Mouse (Mus musculus): ENCODE data around the gene Dgcr2.
A peak's percentile ranks its signal among the peaks of the same experiment; 100 is the strongest.

Gene Dgcr2

DNA sequence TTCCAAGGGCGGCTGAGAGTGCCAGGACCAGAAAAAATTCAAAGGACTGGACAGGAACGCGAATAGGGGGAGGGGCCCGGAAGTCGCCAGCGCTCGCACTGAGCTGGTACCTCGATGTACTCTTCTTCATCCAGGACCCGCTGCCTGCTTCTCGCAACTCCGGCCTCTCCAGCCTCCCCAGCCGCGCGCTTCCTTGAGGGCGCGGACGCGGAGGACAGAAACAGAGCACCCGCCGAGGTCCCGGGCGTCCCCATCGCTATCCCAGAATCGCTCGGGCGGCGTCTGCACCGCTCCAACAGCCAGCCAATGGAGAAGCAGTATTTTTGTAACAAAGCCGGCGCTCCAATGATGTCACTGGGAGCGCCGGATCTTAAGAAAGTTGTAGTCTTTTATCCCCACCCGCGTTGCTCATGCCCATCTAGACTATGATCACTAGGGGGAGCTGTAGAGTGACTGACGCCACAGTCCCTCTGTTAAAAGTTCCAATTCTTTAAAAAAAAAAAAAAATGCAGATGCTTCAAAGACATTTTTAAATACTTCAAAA lies 12.8 kb upstream of the Dgcr2 start, which contains the start of gene Ess2:
TSS of gene Ess2 (minus strand) at position 297 of the 544 bp plus-strand sequence.
- peak; percentile 86 for DNase-seq (ENCODE audit: low spot score)

DNA sequence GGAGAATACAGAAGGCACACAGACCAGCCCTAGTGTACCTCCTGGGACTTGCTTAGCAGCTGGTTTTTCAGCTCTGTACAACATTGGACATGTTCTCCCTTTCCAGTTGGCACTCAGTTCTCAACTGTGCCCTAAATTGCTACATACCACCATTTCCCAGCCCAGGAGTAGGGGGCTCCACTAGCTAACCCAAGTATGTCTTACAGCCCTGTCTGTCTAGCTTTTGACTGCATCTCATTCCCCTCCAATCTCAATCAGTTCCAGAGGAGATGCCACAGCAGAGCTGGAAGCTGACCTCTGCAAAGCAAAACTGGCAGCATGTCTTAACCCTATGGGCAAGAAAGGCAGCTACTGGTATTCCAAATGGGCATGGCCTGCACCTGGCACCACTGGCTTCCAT lies 2.3 kb downstream of the Dgcr2 start:
- no peak for DNase-seq (ENCODE audit: low spot score)

DNA sequence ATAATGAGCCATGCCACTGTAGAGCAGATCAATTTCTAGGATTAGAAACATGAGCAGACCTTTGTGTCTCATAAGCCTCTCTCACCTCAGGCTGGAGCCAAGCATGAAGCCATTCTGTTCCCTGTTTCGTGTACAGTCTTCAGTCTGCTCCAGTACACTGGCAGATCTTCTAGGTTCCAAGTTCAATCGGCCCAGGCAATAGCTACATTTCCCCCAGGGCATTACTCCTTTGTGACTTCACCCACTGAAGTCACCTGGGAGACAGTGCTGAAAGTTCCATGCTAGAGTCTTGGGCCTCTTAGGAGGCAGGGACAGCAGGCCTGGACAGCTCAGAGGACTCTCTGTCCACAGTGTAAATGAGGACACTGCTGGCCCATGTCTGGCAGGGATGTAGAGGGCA lies 4.4 kb downstream of the Dgcr2 start, which contains the start of gene Tssk1:
TSS of gene Tssk1 (plus strand) at position 301 of the 400 bp plus-strand sequence.
- no peak for DNase-seq (ENCODE audit: low spot score)

DNA sequence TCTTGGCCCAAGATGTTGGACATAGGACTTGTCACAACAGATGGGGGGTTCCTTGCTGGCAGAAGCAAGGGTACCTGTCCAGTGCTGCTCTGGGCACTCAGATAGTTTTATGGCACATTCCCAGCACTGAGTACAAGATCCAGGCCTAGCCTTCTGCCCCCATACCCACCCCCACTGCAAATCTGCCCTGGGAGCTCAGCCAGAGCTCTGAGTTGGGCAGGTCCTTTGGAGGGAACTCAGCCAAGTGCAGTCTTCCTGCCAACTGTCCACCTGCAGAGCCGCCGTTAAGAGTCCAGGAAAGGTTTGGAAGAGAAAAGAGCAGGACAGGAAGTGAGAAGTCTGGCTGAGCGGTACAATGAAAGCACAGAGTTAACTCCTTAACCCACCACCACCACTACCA lies 5.8 kb downstream of the Dgcr2 start:
- DNase-seq (ENCODE audit: low spot score): peak; percentile 47

DNA sequence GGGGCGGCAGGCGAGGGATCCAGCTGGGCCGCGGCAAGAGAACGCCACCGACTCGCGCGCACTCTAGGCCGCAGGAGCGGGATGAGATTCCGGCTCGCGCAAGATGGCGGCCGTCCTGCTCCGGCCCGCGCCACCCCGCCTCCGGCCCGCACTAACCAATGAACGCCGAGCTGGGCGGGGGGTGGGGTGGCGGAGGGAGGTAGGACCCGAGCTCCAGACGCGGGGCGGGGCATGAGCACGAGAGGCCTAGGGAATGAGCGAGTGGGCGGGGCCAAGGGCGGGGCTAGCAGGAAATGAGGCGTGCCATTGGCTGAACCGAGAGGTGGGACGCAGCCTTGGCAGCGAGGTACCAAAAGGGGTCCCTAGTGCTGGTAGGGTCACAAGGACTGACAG lies 6.8 kb downstream of the Dgcr2 start, which contains the start of gene Gm20518:
TSS of gene Gm20518 (minus strand) at position 105 of the 393 bp plus-strand sequence.
- peak; percentile 99 for DNase-seq (ENCODE audit: low spot score)

DNA sequence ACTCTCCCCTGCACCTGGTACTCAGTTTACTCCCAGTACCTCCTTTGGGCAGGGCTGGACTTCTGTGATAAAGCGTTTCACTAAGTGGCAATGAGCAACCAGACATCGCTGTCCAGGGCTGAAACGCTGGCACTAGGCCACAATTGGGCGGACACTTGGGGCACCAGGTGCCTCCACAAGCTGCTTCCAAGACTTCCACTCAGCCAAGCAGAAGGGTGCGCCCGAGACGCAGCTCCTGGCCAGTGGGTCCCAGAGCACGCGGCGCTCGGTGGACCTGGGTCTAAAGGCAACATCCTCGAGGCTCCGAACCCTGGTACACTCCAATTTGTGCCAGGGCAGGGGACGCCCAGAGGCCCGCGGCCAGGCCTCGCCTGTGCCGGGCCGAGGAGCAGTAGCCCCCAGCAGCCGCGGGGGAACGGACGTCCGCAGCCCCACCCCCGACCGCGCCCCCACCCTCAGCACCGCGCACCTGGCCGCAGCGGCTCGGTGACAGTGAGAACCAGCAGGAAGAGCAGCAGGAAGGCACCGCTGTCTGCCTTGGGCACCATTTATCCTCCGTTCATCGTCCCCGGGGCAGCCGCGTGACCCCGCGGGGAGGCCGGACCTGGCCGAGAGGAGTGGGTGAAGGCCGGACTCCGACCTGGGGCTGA lies 7.3 kb downstream of the Dgcr2 start:
- peak; percentile 80 for DNase-seq (ENCODE audit: low spot score)

DNA sequence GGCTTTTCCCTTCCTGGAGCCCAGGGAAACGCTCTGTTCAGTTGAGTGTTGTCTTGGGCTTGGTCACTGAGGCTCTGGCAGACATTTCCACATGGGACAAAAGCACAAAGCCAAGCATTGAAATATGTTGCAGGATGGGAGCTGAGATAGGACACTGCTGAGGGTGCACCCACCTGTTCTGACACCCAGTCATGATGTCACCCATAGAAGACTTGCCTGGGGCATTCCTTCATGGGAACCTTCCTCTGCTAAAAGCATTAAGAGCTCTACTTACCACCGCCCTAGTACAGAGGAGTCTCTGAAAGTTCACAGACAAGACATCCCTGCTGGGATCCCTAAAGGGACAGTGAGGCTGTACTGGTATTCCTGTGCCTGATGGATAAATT lies 8.0 kb downstream of the Dgcr2 start:
- no peak for DNase-seq (ENCODE audit: low spot score)

DNA sequence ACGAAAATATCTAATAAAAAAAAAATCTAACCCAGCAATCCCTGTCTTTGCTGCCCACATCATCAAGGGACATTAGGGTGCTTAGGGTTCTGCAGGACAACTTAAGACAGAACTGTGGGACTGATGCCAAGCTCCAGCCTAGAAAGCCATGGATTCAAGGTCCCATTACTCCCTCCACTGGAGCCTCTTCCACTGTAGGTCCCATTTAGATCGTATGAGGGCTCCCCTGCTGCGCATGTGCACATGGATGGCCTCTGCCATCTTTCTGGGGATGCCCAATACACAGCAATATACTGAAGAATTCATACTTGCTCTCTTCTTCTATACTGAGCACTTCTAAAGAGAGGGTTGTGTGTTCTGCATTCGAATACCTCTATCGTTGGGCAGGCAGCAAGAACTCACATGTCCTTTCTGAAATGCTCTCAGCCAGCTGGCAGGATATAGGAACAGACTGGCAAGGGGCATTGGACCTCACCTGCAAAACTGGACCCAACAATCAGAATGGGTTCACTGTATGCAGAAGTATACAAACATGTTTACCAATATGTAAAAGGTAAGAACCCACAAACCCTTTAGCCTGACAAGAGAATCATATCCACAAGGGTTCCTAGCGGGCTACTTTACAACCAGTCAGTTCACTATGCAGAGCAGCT lies 8.5 kb downstream of the Dgcr2 start:
- no peak for DNase-seq (ENCODE audit: low spot score)

DNA sequence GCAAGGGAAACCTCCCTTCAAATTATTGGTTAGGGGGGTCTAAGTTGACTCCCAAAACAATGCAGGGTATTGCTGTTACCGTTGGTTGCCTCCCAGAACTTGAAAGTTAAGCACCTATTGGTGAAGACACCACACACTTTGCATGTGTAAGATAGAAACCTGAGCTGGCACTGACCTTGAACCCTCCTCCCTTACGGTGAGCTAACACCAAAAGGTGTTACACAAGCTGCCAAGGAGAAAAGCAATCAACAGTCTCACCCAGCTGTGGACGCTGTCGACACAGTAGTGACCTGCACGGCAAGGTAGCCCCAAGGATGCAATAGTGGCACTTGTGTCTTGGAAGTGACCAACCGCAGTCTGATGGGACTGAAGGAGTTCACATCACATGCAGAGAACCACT lies 14.2 kb downstream of the Dgcr2 start:
- no peak for DNase-seq (ENCODE audit: low spot score)

DNA sequence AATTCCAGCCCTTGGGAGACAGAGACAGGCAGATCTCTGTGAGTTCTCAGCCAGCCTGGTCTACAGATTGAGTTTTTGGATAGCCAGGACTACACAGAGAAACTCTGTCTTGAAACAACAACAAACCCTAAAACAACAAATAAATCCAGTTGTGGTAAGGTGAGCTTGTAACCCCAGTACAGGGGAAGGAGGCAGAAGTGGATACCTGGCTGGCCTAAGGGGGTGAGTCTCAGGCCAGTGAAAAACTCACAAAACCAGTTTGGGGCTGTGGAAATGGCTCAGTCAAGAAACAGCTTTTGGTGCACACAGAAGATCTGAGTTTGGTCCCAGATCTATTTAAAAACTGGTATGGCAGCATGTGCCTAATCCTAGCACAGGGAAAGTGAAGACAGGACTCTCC lies 16.2 kb downstream of the Dgcr2 start:
- DNase-seq (ENCODE audit: low spot score): no peak

DNA sequence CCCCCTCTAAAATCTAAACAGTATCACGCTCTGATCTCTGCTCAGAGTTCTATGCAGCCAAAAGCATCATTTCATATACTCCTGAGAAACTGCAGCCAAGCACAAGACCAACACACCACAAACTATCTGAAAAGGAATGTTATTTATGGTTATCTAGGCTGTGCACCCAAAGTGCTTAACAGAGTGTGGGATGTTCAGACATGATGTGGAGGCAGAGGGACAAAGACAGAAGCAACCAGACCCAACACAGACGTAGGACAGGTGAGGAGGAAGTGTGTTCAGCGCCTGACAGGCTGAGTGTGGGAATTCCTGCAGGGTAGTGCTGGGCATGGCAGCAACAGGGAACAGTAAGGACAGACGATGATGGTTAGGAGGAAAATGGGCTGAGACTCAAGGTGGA lies 18.8 kb downstream of the Dgcr2 start:
- DNase-seq (ENCODE audit: low spot score): no peak

DNA sequence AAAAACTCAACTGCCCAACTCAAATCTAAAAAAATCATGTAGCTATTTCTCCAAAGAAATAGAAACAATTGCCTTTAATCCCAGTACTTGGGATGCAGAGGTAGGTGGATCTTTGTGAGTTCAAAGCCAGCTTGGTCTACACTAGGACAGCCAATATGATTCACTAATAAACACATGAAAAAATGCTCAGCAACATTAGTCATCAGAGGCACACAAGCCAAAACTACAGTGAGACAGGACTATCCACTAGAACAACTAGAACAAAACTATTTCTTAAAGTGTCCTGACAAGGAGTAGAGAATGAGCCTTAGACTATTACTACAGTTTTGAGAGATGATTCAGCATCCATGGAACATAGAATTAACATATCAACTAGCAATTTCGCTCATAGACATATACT lies 22.3 kb downstream of the Dgcr2 start:
- no peak for DNase-seq (ENCODE audit: low spot score)

DNA sequence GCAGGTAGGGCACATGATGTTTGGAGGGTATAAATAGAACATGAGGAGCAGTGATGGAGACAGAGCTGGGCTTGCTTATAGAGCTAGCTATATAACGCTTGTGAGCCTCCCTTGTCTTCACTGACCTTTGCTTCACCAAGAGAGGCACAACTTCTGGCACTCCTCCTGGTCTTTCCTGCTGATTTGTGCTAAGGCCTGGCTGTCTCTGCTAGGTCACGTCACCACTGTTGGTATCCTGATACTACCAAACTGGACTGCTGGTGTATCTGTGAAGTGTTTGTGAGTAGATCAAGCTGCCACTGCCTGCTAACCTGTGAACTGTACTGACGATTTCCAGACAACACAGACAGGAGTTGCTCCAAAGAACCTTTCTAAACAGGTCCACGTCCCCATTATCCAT lies 23.2 kb downstream of the Dgcr2 start:
- DNase-seq (ENCODE audit: low spot score): no peak

DNA sequence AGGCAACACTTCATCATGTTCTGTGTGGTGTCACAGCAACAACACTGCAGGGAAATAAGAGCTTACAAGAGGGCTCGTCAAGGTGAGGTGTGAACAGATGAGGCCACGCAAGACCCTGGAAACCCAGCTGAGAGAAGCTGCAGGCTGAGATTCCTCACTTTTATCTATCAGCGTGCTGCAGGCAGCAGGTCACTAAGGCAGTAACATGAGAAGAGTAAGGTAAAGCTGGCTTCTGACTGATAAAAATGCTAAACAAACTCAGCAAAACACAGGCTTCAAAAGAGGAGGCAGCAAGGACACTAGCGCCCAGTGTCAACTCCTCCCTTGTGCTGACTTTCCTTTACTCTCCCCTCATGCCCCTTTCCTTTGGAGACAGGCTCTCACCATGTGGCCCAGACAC lies 25.4 kb downstream of the Dgcr2 start:
- no peak for DNase-seq (ENCODE audit: low spot score)

DNA sequence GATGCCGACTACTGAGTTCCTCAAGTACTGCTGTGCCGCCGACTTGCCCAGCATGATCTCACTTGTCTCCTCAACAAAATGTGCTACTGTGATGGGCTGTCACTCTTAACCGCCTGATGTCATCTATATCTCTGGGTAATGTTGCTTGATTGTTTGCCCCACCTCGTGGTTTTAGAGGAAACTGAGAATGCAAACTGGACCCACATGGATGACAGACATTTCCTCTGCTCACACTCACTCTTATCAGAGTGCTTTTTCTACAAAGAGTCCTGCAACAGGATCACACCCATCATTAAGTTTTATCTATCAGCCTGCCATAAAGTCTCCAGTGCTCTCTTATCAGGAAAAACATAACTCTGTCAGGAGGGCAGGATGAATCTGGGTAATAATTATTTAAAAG lies 27.1 kb downstream of the Dgcr2 start:
- DNase-seq (ENCODE audit: low spot score): no peak

DNA sequence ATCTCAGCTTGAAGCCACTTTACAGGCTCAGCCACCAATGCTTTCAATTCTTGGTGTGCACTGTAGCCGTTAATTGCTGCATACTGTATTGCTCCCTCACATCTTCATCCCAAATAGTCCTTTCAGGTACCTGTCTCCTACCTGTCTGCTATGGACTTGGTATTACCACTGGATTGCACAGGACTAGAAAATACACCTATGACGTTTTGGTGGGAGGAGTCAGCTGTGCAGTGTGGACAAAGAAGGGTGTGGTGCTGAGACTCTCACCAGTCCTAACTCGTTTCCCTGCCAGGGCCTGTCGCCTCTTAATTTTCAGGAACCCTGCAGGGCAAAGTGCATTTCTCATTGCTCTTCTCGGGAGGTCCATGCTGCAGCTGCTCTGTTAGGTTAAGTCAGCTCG lies 32.6 kb downstream of the Dgcr2 start:
- no peak for DNase-seq (ENCODE audit: low spot score)

DNA sequence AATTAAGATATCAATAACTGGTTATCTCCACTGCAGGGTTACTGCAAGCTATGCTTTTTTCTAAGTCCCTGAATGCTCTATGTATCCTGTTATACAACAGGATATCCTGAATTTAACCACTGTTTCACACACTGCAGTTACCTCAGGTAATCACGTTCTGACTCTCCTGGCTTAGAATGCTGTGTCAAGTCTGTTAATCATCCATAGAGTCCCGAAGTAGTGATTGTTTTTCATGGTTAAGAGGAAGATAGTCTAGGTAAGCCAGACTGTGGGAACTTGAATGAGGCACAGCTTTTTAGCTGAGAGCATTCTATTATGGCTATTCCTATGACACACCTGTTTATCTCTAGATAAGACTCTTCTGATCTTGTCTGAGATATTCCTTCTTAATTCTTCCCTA lies 33.1 kb downstream of the Dgcr2 start:
- no peak for DNase-seq (ENCODE audit: low spot score)

DNA sequence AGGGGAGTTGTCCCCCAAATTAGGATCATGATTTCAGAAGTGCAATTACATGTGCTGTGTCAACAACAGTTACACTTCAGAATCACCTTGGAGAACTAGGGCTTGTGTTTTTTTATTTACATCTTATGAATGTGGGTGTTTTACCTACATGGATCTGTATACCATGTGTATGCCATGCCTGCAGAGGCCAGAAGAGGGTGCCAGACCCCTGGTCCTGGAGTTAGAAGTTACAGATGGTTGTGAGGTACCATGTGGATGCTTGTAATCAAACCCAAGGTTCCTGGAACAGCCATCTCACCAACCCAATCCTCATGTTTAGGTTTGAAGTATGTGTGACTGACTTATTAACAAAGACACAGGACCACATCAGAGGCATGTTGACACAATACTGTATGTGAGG lies 39.8 kb downstream of the Dgcr2 start:
- DNase-seq (ENCODE audit: low spot score): no peak

DNA sequence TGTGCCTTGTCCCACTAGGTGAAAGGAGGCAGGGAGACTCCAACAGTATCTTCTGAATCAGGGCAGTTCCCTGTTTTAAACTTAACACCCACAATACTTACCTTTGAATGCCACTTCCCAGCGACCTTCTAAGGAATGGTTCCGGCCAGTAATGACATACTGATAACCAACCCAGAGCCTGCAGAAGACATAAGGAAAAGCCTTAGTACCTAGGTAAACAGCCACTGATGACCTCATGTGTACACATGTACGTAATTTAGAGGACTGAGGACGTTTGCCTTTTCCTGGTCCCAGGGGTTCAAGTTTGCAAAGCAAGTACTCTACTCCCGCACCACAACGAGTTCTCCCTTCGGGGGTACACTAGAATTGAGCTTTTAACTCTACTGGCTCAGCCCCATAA lies 41.2 kb downstream of the Dgcr2 start:
- no peak for DNase-seq (ENCODE audit: low spot score)

DNA sequence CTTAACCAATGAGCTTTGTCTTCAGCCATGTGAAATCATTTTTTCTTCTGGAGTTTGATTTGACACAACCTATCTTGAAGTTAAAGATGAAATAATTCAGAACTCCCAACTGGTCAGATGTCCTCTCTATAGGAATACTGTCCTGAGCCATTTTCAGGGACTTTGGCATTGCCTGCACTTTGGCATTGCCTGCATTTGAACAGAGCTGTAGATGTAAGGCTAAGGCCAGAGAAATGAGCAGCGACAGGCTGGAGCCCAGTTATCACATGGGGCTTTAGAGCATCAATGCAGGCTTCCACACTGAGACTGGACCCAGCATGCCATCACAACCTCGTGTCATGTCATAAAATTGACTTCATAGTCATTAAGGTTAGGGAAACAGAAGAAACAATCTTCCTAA lies 45.1 kb downstream of the Dgcr2 start:
- no peak for DNase-seq (ENCODE audit: low spot score)

DNA sequence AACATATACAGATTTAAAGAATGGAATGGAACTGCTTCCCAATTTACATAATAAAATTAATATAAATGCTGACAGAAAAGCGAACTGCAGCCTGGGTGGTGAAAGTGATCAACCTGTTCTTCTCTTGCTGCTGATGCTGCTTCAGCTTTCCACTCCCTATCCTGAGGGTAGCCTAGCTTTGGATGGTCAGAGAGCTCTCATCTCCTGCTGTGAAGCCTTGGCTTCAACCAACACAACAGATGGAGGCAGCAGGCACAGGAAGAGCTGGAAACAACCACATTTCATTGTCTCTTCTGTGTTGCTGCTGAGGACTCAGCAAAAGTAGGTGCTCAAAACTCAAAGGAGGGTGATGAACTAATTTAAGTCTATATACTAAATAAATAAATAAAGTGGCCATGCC lies 46.5 kb downstream of the Dgcr2 start:
- no peak for DNase-seq (ENCODE audit: low spot score)

DNA sequence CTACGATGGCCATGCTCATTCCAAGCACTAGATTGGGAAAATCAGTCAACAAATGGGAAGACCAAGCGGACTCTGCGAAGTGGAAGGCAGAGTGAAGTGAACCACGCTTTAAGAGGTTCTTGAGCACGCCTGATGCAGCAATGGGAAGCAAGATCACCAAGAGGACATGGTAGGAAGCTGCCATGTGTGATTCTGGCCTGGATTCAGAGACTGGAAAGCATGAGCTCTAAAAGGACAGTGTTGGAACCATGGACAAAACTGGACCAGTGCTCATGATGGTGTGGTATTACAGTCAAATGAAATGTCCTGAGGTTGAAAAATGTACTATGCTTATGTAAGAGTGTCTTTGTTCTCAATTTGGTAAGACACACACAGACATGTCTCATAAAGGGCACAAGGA lies 47.0 kb downstream of the Dgcr2 start:
- no peak for DNase-seq (ENCODE audit: low spot score)

DNA sequence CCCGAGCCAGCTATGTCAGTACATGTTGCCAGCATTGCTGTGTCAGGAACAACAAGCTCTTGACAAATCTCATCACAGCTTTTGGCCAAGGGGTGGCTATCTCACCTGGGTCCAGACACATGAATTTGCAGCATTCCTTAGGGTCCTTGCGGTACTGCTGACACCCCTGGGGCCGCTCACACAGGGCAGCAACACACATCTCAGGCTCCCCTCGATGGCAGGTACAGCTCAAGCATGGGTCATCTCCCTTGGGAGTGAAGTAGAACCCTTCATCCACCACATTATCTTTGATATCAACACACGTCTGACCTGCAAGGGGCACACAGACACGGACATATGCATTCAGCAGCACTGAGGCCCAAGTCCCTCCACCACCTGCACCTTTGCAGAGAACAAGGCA lies 48.9 kb downstream of the Dgcr2 start:
- no peak for DNase-seq (ENCODE audit: low spot score)

DNA sequence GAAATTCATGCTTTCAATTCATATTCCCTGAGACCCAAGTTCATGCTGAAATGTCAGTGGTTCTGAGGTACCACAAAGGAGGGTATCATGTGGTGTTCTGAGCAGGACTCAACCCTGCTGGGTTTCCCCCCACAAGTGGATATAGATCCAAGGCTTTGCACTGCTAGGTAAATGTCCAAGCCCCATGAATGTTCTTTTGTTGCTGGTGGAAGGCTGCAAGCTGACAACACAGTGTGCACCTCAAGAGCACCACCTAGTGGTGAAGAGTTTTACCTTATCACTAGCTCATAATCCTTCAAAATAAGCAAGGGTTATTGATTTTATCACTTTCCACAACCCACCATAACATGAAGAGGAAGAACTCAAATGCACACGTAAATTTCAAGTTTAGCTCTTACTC lies 49.4 kb downstream of the Dgcr2 start:
- no peak for DNase-seq (ENCODE audit: low spot score)
